Mouse (Mus musculus): ENCODE results near the gene Tiam1. TPM values are rescaled to one million over a fixed set of nuclear protein-coding genes. Genes with fewer than 3 reads are reported as not detected.

Tiam1 gene
- total and polyA plus RNA-seq, 3 experiments = 1.8 to 5.3 (median 2.9) TPM

DNA sequence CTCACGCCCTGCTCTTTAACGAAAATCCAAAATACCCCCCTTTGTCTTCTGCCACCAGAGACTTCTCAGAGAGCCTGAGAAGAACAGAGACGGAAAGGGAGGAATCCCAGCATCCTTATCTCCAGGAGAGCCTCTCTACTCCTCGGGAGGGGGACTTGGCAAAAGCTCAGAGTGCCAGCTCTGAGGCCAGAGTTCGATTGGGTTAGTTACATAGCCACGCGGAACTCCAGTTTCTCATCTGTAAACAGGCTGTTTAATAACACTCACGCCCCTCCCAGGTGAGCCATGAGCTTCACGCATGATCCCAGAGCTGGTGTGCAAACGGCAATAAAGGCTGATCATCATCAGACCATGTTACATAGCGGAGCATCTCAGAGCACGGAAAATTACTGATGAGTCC, 208.2 kb downstream of the Tiam1 start:
- H3K27me3 ChIP-seq (ENCODE audit: insufficient read depth, low read length) = no peaks in the 10 kb centered on the region
- H3K9me3 ChIP-seq (replicated peaks) = peaks cover 35% of the 10 kb centered on the region
- H3K4me1 ChIP-seq (ENCODE audit: insufficient read depth, low read depth, low read length) = no peaks in the 10 kb centered on the region
- no peaks in the 10 kb centered on the region for H3K36me3 ChIP-seq (replicated peaks)
- no peak for TF ChIP-seq CTCF (IDR thresholded peaks at IDR 0.05; ENCODE audit: low read depth, low read length)
- no peak for TF ChIP-seq POLR2AphosphoS5 (IDR thresholded peaks at IDR 0.05; ENCODE audit: insufficient replicate concordance, low read depth, low read length)
- no peak for TF ChIP-seq GATA1 (IDR thresholded peaks at IDR 0.05; ENCODE audit: borderline replicate concordance, low read length)
- TF ChIP-seq TAL1 (conservative IDR thresholded peaks at IDR 0.05; ENCODE audit: low read depth, low read length) = no peak
- TF ChIP-seq GATA2 (IDR thresholded peaks at IDR 0.05; ENCODE audit: borderline replicate concordance, low read depth, low read length) = no peak
- H3K4me3 ChIP-seq (ENCODE audit: low read depth, low read length) = no peak overlapping the region
- DNase-seq (ENCODE audit: low spot score) (no peak), ATAC-seq (ENCODE audit: extremely low read depth, insufficient number of reproducible peaks, low FRiP score, poor library complexity, severe bottlenecking) (no peak)

DNA sequence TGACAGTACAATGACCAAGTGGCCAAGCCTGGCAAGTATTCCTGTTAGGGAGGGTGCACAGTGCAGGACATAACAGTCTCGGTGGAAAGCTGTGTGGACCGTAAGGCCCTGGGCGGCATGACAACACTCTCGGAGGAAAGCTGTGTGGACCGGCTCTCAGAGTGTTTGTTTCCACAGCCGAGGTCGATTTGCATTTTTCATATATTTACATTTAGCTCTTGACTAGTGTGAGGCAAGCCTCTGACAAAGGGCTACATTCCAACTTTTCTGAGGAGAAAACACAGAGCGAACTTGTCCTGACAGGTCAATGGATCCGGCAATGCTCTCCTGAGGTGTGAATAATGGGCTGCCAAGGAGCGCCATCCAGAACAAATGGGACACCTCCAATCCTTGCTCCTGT, 209.0 kb downstream of the Tiam1 start:
- Histone ChIP-seq H3K4me3 (ENCODE audit: low read depth, low read length) (no peak overlapping the region), H3K4me1 (ENCODE audit: insufficient read depth, low read depth, low read length) (no peaks in the 10 kb centered on the region), H3K27me3 (ENCODE audit: insufficient read depth, low read length) (no peaks in the 10 kb centered on the region), H3K9me3 (replicated peaks) (peaks cover 39% of the 10 kb centered on the region), H3K36me3 (replicated peaks) (no peaks in the 10 kb centered on the region)
- TF ChIP-seq CTCF (IDR thresholded peaks at IDR 0.05; ENCODE audit: low read depth, low read length) = no peak
- no peak for TF ChIP-seq POLR2AphosphoS5 (IDR thresholded peaks at IDR 0.05; ENCODE audit: insufficient replicate concordance, low read depth, low read length)
- TF ChIP-seq TAL1 (conservative IDR thresholded peaks at IDR 0.05; ENCODE audit: low read depth, low read length) = no peak
- TF ChIP-seq GATA1 (IDR thresholded peaks at IDR 0.05; ENCODE audit: borderline replicate concordance, low read length) = no peak
- TF ChIP-seq GATA2 (IDR thresholded peaks at IDR 0.05; ENCODE audit: borderline replicate concordance, low read depth, low read length) = no peak
- DNase-seq (ENCODE audit: low spot score) (no peak), ATAC-seq (ENCODE audit: extremely low read depth, insufficient number of reproducible peaks, low FRiP score, poor library complexity, severe bottlenecking) (no peak)

DNA sequence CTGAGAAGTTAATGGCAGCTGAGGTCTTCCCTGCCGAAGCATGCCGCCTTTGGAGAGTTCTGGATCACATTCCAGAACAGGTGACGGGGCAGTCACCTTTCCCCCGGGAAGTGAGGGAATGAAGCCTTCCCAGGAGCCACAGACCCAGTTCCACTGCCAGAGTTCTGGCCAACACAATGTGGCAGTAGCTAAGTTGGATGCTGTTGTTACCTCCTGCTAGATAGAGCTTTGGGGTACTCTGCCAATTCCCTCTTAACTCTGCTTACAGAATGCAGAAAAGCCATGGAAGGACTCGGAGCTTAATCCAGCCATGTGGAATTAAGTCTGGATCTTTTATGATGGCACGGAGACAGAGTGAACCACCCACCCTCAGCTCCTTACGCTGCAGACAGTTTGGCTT, 209.6 kb downstream of the Tiam1 start:
- no peak for ATAC-seq (ENCODE audit: extremely low read depth, insufficient number of reproducible peaks, low FRiP score, poor library complexity, severe bottlenecking)
- DNase-seq (ENCODE audit: low spot score) = no peak
- H3K36me3 ChIP-seq (replicated peaks) = no peaks in the 10 kb centered on the region
- no peak overlapping the region for H3K4me3 ChIP-seq (ENCODE audit: low read depth, low read length)
- no peaks in the 10 kb centered on the region for H3K4me1 ChIP-seq (ENCODE audit: insufficient read depth, low read depth, low read length)
- no peaks in the 10 kb centered on the region for H3K27me3 ChIP-seq (ENCODE audit: insufficient read depth, low read length)
- peaks cover 39% of the 10 kb centered on the region for H3K9me3 ChIP-seq (replicated peaks)
- TF ChIP-seq TAL1 (conservative IDR thresholded peaks at IDR 0.05; ENCODE audit: low read depth, low read length) (no peak), GATA2 (IDR thresholded peaks at IDR 0.05; ENCODE audit: borderline replicate concordance, low read depth, low read length) (no peak), POLR2AphosphoS5 (IDR thresholded peaks at IDR 0.05; ENCODE audit: insufficient replicate concordance, low read depth, low read length) (no peak), GATA1 (IDR thresholded peaks at IDR 0.05; ENCODE audit: borderline replicate concordance, low read length) (no peak), CTCF (IDR thresholded peaks at IDR 0.05; ENCODE audit: low read depth, low read length) (no peak)

- no peak for ATAC-seq (ENCODE audit: extremely low read depth, insufficient number of reproducible peaks, low FRiP score, poor library complexity, severe bottlenecking)
Measured at GRCm38 (mm10) chr16:89928611-89929010, 215.0 kb downstream of the Tiam1 start.

DNA sequence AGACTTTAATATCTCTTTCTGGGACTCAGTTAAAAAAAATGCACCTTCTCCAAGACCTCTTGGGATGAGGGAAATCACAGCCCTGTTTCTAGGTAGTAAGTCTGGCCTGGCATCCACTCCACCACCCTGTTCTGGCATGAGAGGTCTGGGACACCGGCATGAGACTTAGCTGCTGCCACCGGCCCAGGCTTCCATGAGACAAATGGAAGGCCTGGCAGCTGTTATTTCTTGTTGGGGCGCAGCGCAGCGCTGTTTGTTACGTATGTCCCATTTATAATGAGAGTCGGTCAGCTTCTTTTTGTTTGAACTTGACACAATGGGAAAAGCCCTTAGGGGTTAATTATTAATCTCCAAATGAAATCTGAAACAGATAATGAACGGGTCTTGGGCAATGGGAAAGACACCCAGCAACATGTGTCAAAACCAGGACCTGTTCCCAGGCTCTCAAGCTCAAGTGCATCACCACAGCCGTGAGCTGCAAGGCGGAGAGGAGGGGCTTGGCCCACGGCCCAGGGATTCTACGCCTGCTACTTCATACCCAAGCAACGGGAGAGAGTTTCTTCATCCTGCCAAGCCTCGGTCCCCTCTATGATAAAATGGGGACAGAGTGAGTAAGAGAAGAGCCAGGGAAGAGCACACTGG, 219.2 kb downstream of the Tiam1 start:
- Histone ChIP-seq H3K4me1 (ENCODE audit: insufficient read depth, low read depth, low read length) (no peaks in the 10 kb centered on the region), H3K4me3 (ENCODE audit: low read depth, low read length) (no peak overlapping the region), H3K36me3 (replicated peaks) (no peaks in the 10 kb centered on the region), H3K9me3 (replicated peaks) (peaks cover 57% of the 10 kb centered on the region), H3K27me3 (ENCODE audit: insufficient read depth, low read length) (no peaks in the 10 kb centered on the region)
- ATAC-seq (ENCODE audit: extremely low read depth, insufficient number of reproducible peaks, low FRiP score, poor library complexity, severe bottlenecking) (no peak), DNase-seq (ENCODE audit: low spot score) (no peak)
- TF ChIP-seq GATA1 (IDR thresholded peaks at IDR 0.05; ENCODE audit: borderline replicate concordance, low read length) (no peak), CTCF (IDR thresholded peaks at IDR 0.05; ENCODE audit: low read depth, low read length) (no peak), POLR2AphosphoS5 (IDR thresholded peaks at IDR 0.05; ENCODE audit: insufficient replicate concordance, low read depth, low read length) (no peak), TAL1 (conservative IDR thresholded peaks at IDR 0.05; ENCODE audit: low read depth, low read length) (no peak), GATA2 (IDR thresholded peaks at IDR 0.05; ENCODE audit: borderline replicate concordance, low read depth, low read length) (no peak)

More at GRCm38 (mm10) chr16:89928611-89929010, 215.0 kb downstream of the Tiam1 start:
- H3K4me1 ChIP-seq (ENCODE audit: insufficient read depth, low read depth, low read length) = no peaks in the 10 kb centered on the region
- peaks cover 53% of the 10 kb centered on the region for H3K9me3 ChIP-seq (replicated peaks)
- H3K36me3 ChIP-seq (replicated peaks) = no peaks in the 10 kb centered on the region
- H3K4me3 ChIP-seq (ENCODE audit: low read depth, low read length) = no peak overlapping the region
- TF ChIP-seq TAL1 (conservative IDR thresholded peaks at IDR 0.05; ENCODE audit: low read depth, low read length) = no peak
- TF ChIP-seq POLR2AphosphoS5 (IDR thresholded peaks at IDR 0.05; ENCODE audit: insufficient replicate concordance, low read depth, low read length) = no peak
- TF ChIP-seq CTCF (IDR thresholded peaks at IDR 0.05; ENCODE audit: low read depth, low read length) = no peak
- no peak for TF ChIP-seq GATA1 (IDR thresholded peaks at IDR 0.05; ENCODE audit: borderline replicate concordance, low read length)
- H3K27me3 ChIP-seq (ENCODE audit: insufficient read depth, low read length) = no peaks in the 10 kb centered on the region
- no peak for DNase-seq (ENCODE audit: low spot score)

- Histone ChIP-seq H3K9me3 (replicated peaks) (peaks cover 62% of the 10 kb centered on the region), H3K27me3 (ENCODE audit: insufficient read depth, low read length) (no peaks in the 10 kb centered on the region; the same call in 1 of the 2 replicates), H3K36me3 (replicated peaks) (no peaks in the 10 kb centered on the region), H3K4me1 (ENCODE audit: insufficient read depth, low read depth, low read length) (no peaks in the 10 kb centered on the region), H3K4me3 (ENCODE audit: low read depth, low read length) (no peak overlapping the region)
- TF ChIP-seq GATA1 (IDR thresholded peaks at IDR 0.05; ENCODE audit: borderline replicate concordance, low read length) = no peak
- no peak for TF ChIP-seq TAL1 (conservative IDR thresholded peaks at IDR 0.05; ENCODE audit: low read depth, low read length)
- TF ChIP-seq GATA2 (IDR thresholded peaks at IDR 0.05; ENCODE audit: borderline replicate concordance, low read depth, low read length) = no peak
- TF ChIP-seq POLR2AphosphoS5 (IDR thresholded peaks at IDR 0.05; ENCODE audit: insufficient replicate concordance, low read depth, low read length) = no peak
- no peak for TF ChIP-seq CTCF (IDR thresholded peaks at IDR 0.05; ENCODE audit: low read depth, low read length)
- ATAC-seq (ENCODE audit: extremely low read depth, insufficient number of reproducible peaks, low FRiP score, poor library complexity, severe bottlenecking) = no peak
- DNase-seq (ENCODE audit: low spot score) = no peak
Measured at GRCm38 (mm10) chr16:89923311-89923710, 220.3 kb downstream of the Tiam1 start.
